Mouse (Mus musculus) liver, embryonic 14.5 days (tissue): ENCODE results near the gene Mgea5. TPM values are rescaled to one million over a fixed set of nuclear protein-coding genes. Genes with fewer than 3 reads are reported as not detected.
A peak's percentile ranks its signal among the peaks of the same experiment; 100 is the strongest.

Experiments used
- ATAC-seq: fragments of 200-750 bp; cut with Nextera tagmentation; 2 replicates; pipeline ENCODE4 v1.8.0; 2017; ENCODE audit warnings: moderate number of reproducible peaks, mild to moderate bottlenecking, moderate library complexity; ENCODE audit not compliant: insufficient read depth
- DNase-seq, 3 experiments: peaks; one replicate each; pipeline ENCODE4 v3.0.0-alpha.2; 2012 to 2013; ENCODE audit warnings: low read depth in 3 of 3, low spot score in 3 of 3
- H3K27ac ChIP-seq: fragments of 300-500 bp; sonication (generic); 2 replicates; pipeline ENCODE4 v1.5.1; 2014; ENCODE audit warnings: moderate library complexity, mild to moderate bottlenecking, control low read depth, inconsistent platforms
- H3K27me3 ChIP-seq: fragments of 300-500 bp; sonication (generic); 2 replicates; pipeline ENCODE4 v1.6.1; 2014; ENCODE audit warnings: mild to moderate bottlenecking, low read length, moderate library complexity; ENCODE audit not compliant: control insufficient read depth, insufficient read depth
- H3K36me3 ChIP-seq: fragments of 300-500 bp; sonication (generic); replicated peaks from 2 replicates; pipeline ENCODE4 v1.6.1; 2014; ENCODE audit warnings: low read depth; ENCODE audit not compliant: control insufficient read depth, insufficient read depth
- H3K4me1 ChIP-seq, 2 experiments: fragments of 200-500 bp in 1 of 2; fragments of 300-500 bp in 1 of 2; sonication (generic) in 1 of 2; replicated peaks; 2 replicates each; pipeline ENCODE4 v1.6.1; 2012 to 2014; ENCODE audit warnings: antibody characterized with exemption in 1 of 2, inconsistent platforms in 1 of 2, low read length in 1 of 2; ENCODE audit not compliant: control insufficient read depth in 2 of 2, insufficient read depth in 2 of 2
- H3K4me2 ChIP-seq: fragments of 300-500 bp; sonication (generic); 2 replicates; pipeline ENCODE4 v1.6.1; 2014; ENCODE audit warnings: low read depth, mild to moderate bottlenecking, control low read depth, moderate library complexity
- H3K4me3 ChIP-seq, 2 experiments: fragments of 200-500 bp in 1 of 2; fragments of 300-500 bp in 1 of 2; sonication (generic) in 1 of 2; 2 replicates each; pipeline ENCODE4 v1.5.1; 2012 to 2014; ENCODE audit warnings: low read depth in 2 of 2, low read length in 2 of 2, mild to moderate bottlenecking in 2 of 2, control low read depth in 1 of 2, inconsistent platforms in 1 of 2, moderate library complexity in 1 of 2; ENCODE audit not compliant: insufficient read depth in 1 of 2
- H3K9ac ChIP-seq: fragments of 300-500 bp; sonication (generic); replicated peaks from 2 replicates; pipeline ENCODE4 v1.6.1; 2014; ENCODE audit warnings: mild to moderate bottlenecking, control low read depth, moderate library complexity
- H3K9me3 ChIP-seq: fragments of 300-500 bp; sonication (generic); 2 replicates; pipeline ENCODE4 v1.6.1; 2016; ENCODE audit warnings: low read length, mixed read lengths; ENCODE audit not compliant: control insufficient read depth
- CTCF ChIP-seq: IDR thresholded peaks from 2 replicates; pipeline ENCODE4 v1.5.1; 2016; ENCODE audit warnings: antibody characterized with exemption, low read depth, control low read depth
- EP300 ChIP-seq: IDR thresholded peaks from 2 replicates; pipeline ENCODE4 v1.6.1; 2016; ENCODE audit warnings: antibody characterized with exemption, low read depth
- WGBS: fragments of 180-500 bp; shearing (Covaris S2); extraction: QIAGEN DNeasy Blood & Tissue Kit; methylation state at CpG from one replicate; pipeline ENCODE4 v1.1.7; 2014; ENCODE audit not compliant: insufficient replicate concordance; 5-methylcytosine and 5-hydroxymethylcytosine counted together
- polyA plus RNA-seq, 2 experiments: library from polyadenylated mRNA; depleted of rRNA in 1 of 2; stranded (reverse) in 1 of 2; unstranded in 1 of 2; fragments of >200 nt; fragmentation: Nextera tagmentation in 1 of 2; extraction: Ambion mirVana in 1 of 2; gene quantifications; 2 replicates each; pipeline versions ENCODE4 v1.2.1 to v1.2.3; 2012 to 2014

Gene Mgea5
- polyA plus RNA-seq, 2 experiments: 15.0 to 25.2 TPM

GRCm38 (mm10) chr19:45746153-45747020 is 37.2 kb downstream of the Mgea5 start:
- Histone ChIP-seq H3K27me3 (peaks cover 49% of the 10 kb centered on the region), H3K4me3 (no peak overlapping the region), H3K4me2 (no peak overlapping the region; the same call in 1 of the 2 replicates), H3K27ac (no peak overlapping the region), H3K9ac (no peak overlapping the region), H3K36me3 (peaks cover under 1% of the 10 kb centered on the region), H3K4me1 (peaks cover 0 to 8% of the 10 kb centered on the region in 2 experiments; a peak in 1 of 4 replicates), H3K9me3 (no peaks in the 10 kb centered on the region)
- DNase-seq (peak; percentile 53 to 61 (median 60)), ATAC-seq (no peak)
- WGBS: 9% methylated on average over 29 of the region's 29 CpGs
- TF ChIP-seq EP300 (no peak), CTCF (peak; percentile 96)

GRCm38 (mm10) chr19:45745344-45746152 is 38.1 kb downstream of the Mgea5 start:
- H3K4me1 ChIP-seq: peaks cover 0 to 8% of the 10 kb centered on the region in 2 experiments; a peak in 1 of 4 replicates
- peaks cover 58% of the 10 kb centered on the region for H3K27me3 ChIP-seq
- no peak overlapping the region for H3K9ac ChIP-seq
- 6% methylated on average over 32 of the region's 32 CpGs for WGBS
- H3K27ac ChIP-seq: no peak overlapping the region
- H3K4me2 ChIP-seq: no peak overlapping the region; the same call in 1 of the 2 replicates
- DNase-seq: no peak
- H3K9me3 ChIP-seq: no peaks in the 10 kb centered on the region
- no peak for ATAC-seq
- H3K36me3 ChIP-seq: no peaks in the 10 kb centered on the region
- no peak overlapping the region; a peak in 1 of 4 replicates for H3K4me3 ChIP-seq
- no peak for TF ChIP-seq CTCF
- TF ChIP-seq EP300: no peak

GRCm38 (mm10) chr19:45743619-45744018 is 40.0 kb downstream of the Mgea5 start:
- Histone ChIP-seq H3K36me3 (no peaks in the 10 kb centered on the region), H3K4me2 (no peak overlapping the region), H3K4me1 (peaks cover 0 to 5% of the 10 kb centered on the region in 2 experiments; a peak in 1 of 4 replicates), H3K27me3 (peaks cover 77% of the 10 kb centered on the region), H3K9me3 (no peaks in the 10 kb centered on the region), H3K9ac (no peak overlapping the region), H3K27ac (no peak overlapping the region), H3K4me3 (no peak overlapping the region)
- TF ChIP-seq EP300 (no peak), CTCF (no peak)
- no peak for DNase-seq
- WGBS: 20% methylated on average over 7 of the region's 7 CpGs
- no peak for ATAC-seq

GRCm38 (mm10) chr19:45742984-45743575 is 40.6 kb downstream of the Mgea5 start:
- WGBS: 2% methylated on average over 23 of the region's 44 CpGs
- DNase-seq: no peak

More at GRCm38 (mm10) chr19:45742984-45743575, 40.6 kb downstream of the Mgea5 start:
- Histone ChIP-seq H3K9ac (no peak overlapping the region), H3K4me3 (peak overlapping the region in 1 of 2 experiments; percentile 25; a peak in 2 of 4 replicates), H3K27me3 (peaks cover 82% of the 10 kb centered on the region), H3K4me1 (peaks cover 0 to 2% of the 10 kb centered on the region in 2 experiments; a peak in 1 of 4 replicates), H3K4me2 (peak overlapping the region; percentile 37), H3K36me3 (no peaks in the 10 kb centered on the region), H3K9me3 (no peaks in the 10 kb centered on the region), H3K27ac (no peak overlapping the region)
- no peak for ATAC-seq
- no peak for TF ChIP-seq EP300
- TF ChIP-seq CTCF: no peak
